Mouse (Mus musculus) CD4-positive naive resting alpha-beta T cell, adult 57 days (primary cell): ENCODE measurements around the gene Lrguk. TPM values are rescaled to one million over a fixed set of nuclear protein-coding genes. Genes with fewer than 3 reads are reported as not detected.

Source experiments
- total RNA-seq: library from RNA; stranded (reverse); gene quantifications from one replicate; pipeline ENCODE4 v1.2.4, GENCODE M21; 2023

The Lrguk gene
- not detected for total RNA-seq

DNA sequence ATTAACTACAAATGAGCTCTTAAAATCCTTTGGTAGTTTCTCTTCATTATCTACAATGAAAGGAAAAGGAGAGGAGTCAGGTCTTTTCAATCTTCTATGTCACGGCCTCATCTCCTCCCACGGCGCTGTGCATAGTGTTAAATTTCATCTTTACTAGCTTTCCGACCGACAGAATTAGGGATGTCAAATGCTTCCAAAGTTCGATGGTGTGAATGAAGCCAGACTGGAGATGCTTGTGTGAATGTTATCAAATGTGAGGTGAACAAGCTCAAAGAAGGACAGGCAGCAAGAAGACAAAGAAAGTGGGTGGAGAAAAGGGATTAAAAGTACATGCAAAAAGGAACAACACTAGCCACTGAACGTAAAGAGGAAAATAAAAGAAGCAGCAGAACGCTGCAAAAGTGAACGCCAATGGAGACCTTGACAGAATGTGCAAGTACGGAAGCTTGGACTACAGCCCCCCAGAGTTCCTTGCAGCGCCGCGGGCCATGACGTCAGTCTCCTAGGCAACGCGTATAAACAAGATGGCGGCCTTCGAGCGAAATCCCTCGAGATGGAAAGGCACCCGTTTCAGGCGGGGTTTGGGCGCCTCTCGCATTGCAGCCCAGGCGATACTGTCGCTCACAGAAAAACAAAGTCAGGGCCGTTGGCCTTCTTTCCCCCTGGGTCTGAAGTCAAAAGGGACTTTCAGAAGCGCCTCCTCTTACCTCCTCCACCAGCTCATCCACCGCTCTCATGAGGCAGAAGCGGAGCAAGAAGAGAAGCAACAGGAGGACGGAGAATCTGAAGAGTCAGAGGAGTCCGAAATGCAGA, at the start of gene Lrguk:
TSS of gene Lrguk (plus strand) at position 516 of the 813 bp plus-strand sequence.

GRCm38 (mm10) chr6:34176864-34177247, 147.6 kb downstream of the Lrguk start, which contains the start of gene Slc35b4:
Slc35b4 (minus strand) TSS chr6:34177111.

Other genes starting within 250 kb of the Lrguk start
- gene Slc35b4, start 147.7 kb downstream of the Lrguk start, total RNA-seq = 19.0 TPM